Mouse (Mus musculus) E14TG2a.4 (cell line): Measurements from ENCODE around the gene Lexm.

Experiments used
- CTCF ChIP-seq: conservative IDR thresholded peaks from 2 replicates; pipeline ENCODE4 v1.5.1; 2014; ENCODE audit warnings: low read length
- NANOG ChIP-seq: IDR thresholded peaks from 2 replicates; pipeline ENCODE4 v1.6.1; 2014; ENCODE audit warnings: borderline replicate concordance, low read length, mixed read lengths
- POU5F1 ChIP-seq: IDR thresholded peaks from 2 replicates; pipeline ENCODE4 v1.6.1; 2014; ENCODE audit warnings: low read length, borderline replicate concordance

DNA sequence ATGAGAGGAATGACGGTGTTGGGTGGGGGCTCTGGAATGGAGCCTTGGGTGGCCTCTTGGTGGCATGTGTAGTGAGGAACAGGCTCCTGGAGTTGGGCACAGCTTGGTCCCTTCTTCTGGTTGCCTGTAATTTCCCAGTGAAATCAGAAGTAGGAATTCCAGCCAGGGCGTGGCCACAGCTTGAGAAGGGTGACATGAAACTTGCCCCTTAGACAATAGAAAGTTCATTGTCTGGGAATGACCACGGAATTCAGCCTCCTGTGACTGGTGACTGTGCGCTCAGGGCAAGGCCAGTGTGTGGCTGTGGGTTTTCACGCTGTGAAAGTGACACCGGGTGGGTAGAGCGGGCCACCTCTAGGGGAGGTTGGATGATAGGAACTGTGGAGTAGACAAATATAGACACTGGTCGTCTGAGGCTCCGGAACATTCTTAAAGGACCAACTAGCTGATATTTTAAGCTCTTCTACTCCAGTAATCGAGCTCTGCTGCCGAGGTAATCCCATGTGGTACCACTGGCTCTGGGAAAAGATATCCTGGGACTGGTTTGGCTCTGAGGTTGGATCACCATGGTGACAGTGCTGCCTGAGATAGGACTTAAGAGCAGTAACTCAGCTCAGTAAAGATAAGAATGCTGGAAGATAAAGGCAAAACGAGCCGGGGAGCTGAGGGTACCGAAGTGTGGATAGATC lies 35.7 kb downstream of the Lexm start:
- TF ChIP-seq CTCF = no peak
- no peak for TF ChIP-seq NANOG
- no peak for TF ChIP-seq POU5F1
